Mouse (Mus musculus) heart, adult 18-20 months (tissue): ENCODE results near the gene Phgr1. TPM values are rescaled to one million over a fixed set of nuclear protein-coding genes. Genes with fewer than 3 reads are reported as not detected.

Source experiments
- DNase-seq, 2 experiments: peaks; one replicate each; pipeline ENCODE4 v3.0.0; 2021 to 2022; ENCODE audit warnings: mixed read lengths in 1 of 2
- total RNA-seq, 2 experiments: library from RNA; stranded (reverse); gene quantifications; 2 replicates each; pipeline ENCODE4 v1.2.3; 2021

Gene Phgr1
- total RNA-seq, 2 experiments from 2014 or later, result not detected

- DNase-seq, result no peak
These were observed 51.8 kb downstream of the Phgr1 start for GRCm38 (mm10) chr2:118824396-118824795.

Other genes starting within 250 kb of the Phgr1 start
- gene Bmf, start 223.1 kb upstream of the Phgr1 start, total RNA-seq, result 1 to 10 TPM; 5.2 to 5.4 TPM
- gene Bub1b, start 174.6 kb upstream of the Phgr1 start, total RNA-seq, result 1 to 10 TPM in 1 of 2 experiments, under 1 TPM in 1; 0.82 to 1.8 TPM
- gene Pak6, start 109.5 kb upstream of the Phgr1 start, total RNA-seq, result 1 to 10 TPM; 9.0 to 9.3 TPM
- 1 to 10 TPM; 1.1 to 1.3 TPM for gene Ankrd63, start 68.8 kb upstream of the Phgr1 start, total RNA-seq
- gene Plcb2, start 44.3 kb upstream of the Phgr1 start, total RNA-seq, result 1 to 10 TPM; 1.4 to 2.6 TPM
- 10 to 100 TPM; 31.3 to 35.1 TPM for gene Inafm2, start 27.0 kb upstream of the Phgr1 start, total RNA-seq
- 10 to 100 TPM; 20.8 to 25.7 TPM for gene Ccdc9b, start 10.1 kb upstream of the Phgr1 start, total RNA-seq
- gene Disp2, start 7.0 kb downstream of the Phgr1 start, total RNA-seq, result under 1 TPM in 1 of 2 experiments, not detected in 1; 0.07 TPM
- gene Knstrn, start 41.2 kb downstream of the Phgr1 start, total RNA-seq, result 1 to 10 TPM in 1 of 2 experiments, under 1 TPM in 1; 0.85 to 1.6 TPM
- 100 to 1,000 TPM; 410 to 473 TPM for gene Ivd, start 89.2 kb downstream of the Phgr1 start, total RNA-seq
- gene Bahd1, start 127.6 kb downstream of the Phgr1 start, total RNA-seq, result 10 to 100 TPM; 17.5 to 18.6 TPM
- 1 to 10 TPM; 6.9 to 7.9 TPM for gene Chst14, start 153.7 kb downstream of the Phgr1 start, total RNA-seq